Mouse (Mus musculus) olfactory bulb, adult 2 months (tissue): ENCODE measurements around the gene Tubgcp2. TPM values are rescaled to one million over a fixed set of nuclear protein-coding genes. Genes with fewer than 3 reads are reported as not detected.

Experiments used
- H3K27ac ChIP-seq: fragments of 200-500 bp; 2 replicates; pipeline ENCODE4 v1.5.1; 2012; ENCODE audit warnings: low read depth, low read length; ENCODE audit not compliant: insufficient read depth
- H3K4me1 ChIP-seq: fragments of 200-500 bp; 2 replicates; pipeline ENCODE4 v1.6.1; 2012; ENCODE audit warnings: low read length; ENCODE audit not compliant: control insufficient read depth, insufficient read depth
- H3K4me3 ChIP-seq: fragments of 200-500 bp; 2 replicates; pipeline ENCODE4 v1.5.1; 2012; ENCODE audit warnings: mild to moderate bottlenecking, low read depth, low read length, moderate library complexity; ENCODE audit not compliant: insufficient read depth
- CTCF ChIP-seq: fragments of 200-500 bp; IDR thresholded peaks from 2 replicates; pipeline ENCODE4 v1.5.1; 2012; ENCODE audit warnings: low read depth, mild to moderate bottlenecking, low read length, moderate library complexity; ENCODE audit not compliant: insufficient read depth
- POLR2A ChIP-seq: fragments of 200-500 bp; IDR thresholded peaks from 2 replicates; pipeline ENCODE4 v1.6.1; 2012; ENCODE audit warnings: mild to moderate bottlenecking, low read depth, low read length, moderate library complexity; ENCODE audit not compliant: insufficient read depth
- WGBS: fragments of 180-500 bp; shearing (Covaris S2); methylation state at CpG from one replicate; pipeline ENCODE4 v1.1.7; 2018; 5-methylcytosine and 5-hydroxymethylcytosine counted together
- polyA plus RNA-seq: library from polyadenylated mRNA; stranded (reverse); fragments of >200 nt; gene quantifications from 2 replicates; pipeline ENCODE4 v1.2.4, GENCODE M21; 2012; ENCODE audit warnings: low replicate concordance; ENCODE audit not compliant: missing spikeins, insufficient read depth, insufficient read length

Tubgcp2 gene
- polyA plus RNA-seq, 1 experiment: not detected

- Histone ChIP-seq H3K4me1 (no peaks in the 10 kb centered on the region), H3K4me3 (no peak overlapping the region), H3K27ac (no peak overlapping the region)
- WGBS: 59% methylated on average over 4 of the region's 4 CpGs
- no peak for TF ChIP-seq CTCF
These were observed 72.7 kb downstream of the Tubgcp2 start for GRCm38 (mm10) chr7:139963814-139964213.

- TF ChIP-seq POLR2A (no peak), CTCF (no peak)
- Histone ChIP-seq H3K4me1 (no peaks in the 10 kb centered on the region), H3K27ac (no peak overlapping the region), H3K4me3 (no peak overlapping the region)
- 93% methylated on average over 10 of the region's 10 CpGs for WGBS
These were observed 75.3 kb downstream of the Tubgcp2 start for GRCm38 (mm10) chr7:139961141-139961540.

- WGBS: 49% methylated on average over 11 of the region's 11 CpGs
- no peak overlapping the region for H3K27ac ChIP-seq
- H3K4me3 ChIP-seq: no peak overlapping the region
- TF ChIP-seq CTCF: no peak
- no peak for TF ChIP-seq POLR2A
- H3K4me1 ChIP-seq: no peaks in the 10 kb centered on the region
These were observed 78.5 kb downstream of the Tubgcp2 start for GRCm38 (mm10) chr7:139957958-139958357.

GRCm38 (mm10) chr7:139957437-139957836, 79.0 kb downstream of the Tubgcp2 start:
- Histone ChIP-seq H3K4me1 (no peaks in the 10 kb centered on the region; the same call in 1 of the 2 replicates), H3K4me3 (no peak overlapping the region), H3K27ac (no peak overlapping the region)
- no peak for TF ChIP-seq CTCF
- TF ChIP-seq POLR2A: no peak
- WGBS: 80% methylated on average over 11 of the region's 11 CpGs

GRCm38 (mm10) chr7:139956658-139957057, 79.8 kb downstream of the Tubgcp2 start:
- Histone ChIP-seq H3K4me3 (no peak overlapping the region), H3K4me1 (no peaks in the 10 kb centered on the region; the same call in 1 of the 2 replicates), H3K27ac (no peak overlapping the region)
- TF ChIP-seq POLR2A (no peak), CTCF (no peak)
- WGBS: 92% methylated on average over 3 of the region's 3 CpGs

GRCm38 (mm10) chr7:139955505-139955904, 81.0 kb downstream of the Tubgcp2 start:
- TF ChIP-seq CTCF: no peak
- TF ChIP-seq POLR2A: no peak
- no peak overlapping the region for H3K4me3 ChIP-seq
- H3K27ac ChIP-seq: no peak overlapping the region
- peaks cover 7% of the 10 kb centered on the region for H3K4me1 ChIP-seq
- WGBS: 95% methylated on average over 4 of the region's 4 CpGs

- 75% methylated on average over 6 of the region's 6 CpGs for WGBS
- peaks cover 14% of the 10 kb centered on the region for H3K4me1 ChIP-seq
- H3K27ac ChIP-seq: no peak overlapping the region
- no peak overlapping the region for H3K4me3 ChIP-seq
- TF ChIP-seq POLR2A (no peak), CTCF (no peak)
These were observed 84.4 kb downstream of the Tubgcp2 start for GRCm38 (mm10) chr7:139951991-139952633.

GRCm38 (mm10) chr7:139951079-139951478, 85.4 kb downstream of the Tubgcp2 start:
- TF ChIP-seq CTCF (no peak), POLR2A (no peak)
- Histone ChIP-seq H3K27ac (no peak overlapping the region), H3K4me1 (peaks cover 14% of the 10 kb centered on the region), H3K4me3 (peak overlapping the region; percentile 46; the same call in 1 of the 2 replicates)
- WGBS: 11% methylated on average over 16 of the region's 16 CpGs

- TF ChIP-seq POLR2A (no peak), CTCF (no peak)
- Histone ChIP-seq H3K4me1 (peaks cover 14% of the 10 kb centered on the region), H3K4me3 (peak overlapping the region; percentile 46), H3K27ac (no peak overlapping the region)
- WGBS: 2% methylated on average over 33 of the region's 33 CpGs
These were observed 86.0 kb downstream of the Tubgcp2 start for GRCm38 (mm10) chr7:139950283-139950971.
